Mouse (Mus musculus): ENCODE data around the gene Mat2b.

The Mat2b gene

DNA sequence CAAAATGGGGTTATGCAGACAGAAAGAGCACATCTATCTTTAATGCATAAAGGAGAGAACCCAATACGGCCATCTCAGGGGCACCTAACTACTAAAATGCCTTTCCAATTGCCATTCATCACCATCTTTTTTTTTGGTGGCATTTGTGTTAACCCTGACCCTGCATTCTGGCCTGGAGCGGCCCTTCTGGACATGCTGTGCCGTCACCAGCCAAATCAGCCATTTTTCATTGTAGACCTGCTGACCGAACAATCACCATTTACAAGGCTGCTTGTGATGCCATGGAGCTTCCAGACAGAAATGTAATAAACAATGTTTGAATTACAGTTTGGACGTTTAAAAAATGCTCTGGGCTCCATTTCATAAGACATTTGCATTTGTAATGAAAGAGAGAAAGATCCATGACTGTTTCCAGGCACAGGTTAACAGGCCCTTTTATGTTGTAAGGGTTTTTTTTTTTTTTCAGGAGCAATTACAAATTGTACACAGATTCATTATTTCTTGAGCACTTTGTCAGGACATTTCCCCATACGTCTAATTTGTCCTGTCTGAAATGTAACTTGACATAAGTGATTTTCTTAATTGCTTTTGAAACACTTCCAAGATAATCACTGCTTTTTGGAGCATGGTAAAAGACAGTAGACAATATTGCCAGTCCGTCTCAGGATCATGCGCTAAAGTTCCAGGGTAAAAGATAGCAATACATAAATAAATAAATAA, 45.1 kb downstream of the Mat2b start:
- DNase-seq (ENCODE audit: low spot score): no peak

- DNase-seq (ENCODE audit: low spot score): no peak
Observed at GRCm38 (mm10) chr11:40647246-40647645, 47.8 kb downstream of the Mat2b start.

Data from spleen, adult 12 weeks (tissue).